Mouse (Mus musculus) v-Abl transformed pro-B cells (cell line): ENCODE results near the gene Macrod2.

ENCODE experiments used
- in situ Hi-C, 2 experiments: fragments of 400-800 bp; cut with MboI; formaldehyde crosslinking; loops; one replicate each; pipeline ENCODE4 v1.15.1; 2025; ENCODE audit not compliant: unreplicated experiment in 2 of 2

Macrod2 gene

GRCm38 (mm10) chr2:141800236-141800635 lies 1405.1 kb downstream of the Macrod2 start:
- in situ Hi-C loops = no loop called here

- in situ Hi-C loops = no loop called here
Measured at GRCm38 (mm10) chr2:141800909-141801308, 1405.8 kb downstream of the Macrod2 start.

GRCm38 (mm10) chr2:141816266-141816665 lies 1421.2 kb downstream of the Macrod2 start:
- in situ Hi-C loops = no loop called here

- in situ Hi-C loops = no loop called here
Measured at GRCm38 (mm10) chr2:141817546-141818180, 1422.6 kb downstream of the Macrod2 start.

- in situ Hi-C loops = no loop called here
Measured at GRCm38 (mm10) chr2:141820795-141821194, 1425.7 kb downstream of the Macrod2 start.

- in situ Hi-C loops = no loop called here
Measured at GRCm38 (mm10) chr2:141825606-141826495, 1430.7 kb downstream of the Macrod2 start.

- in situ Hi-C loops = no loop called here
Measured at GRCm38 (mm10) chr2:141830496-141830895, 1435.4 kb downstream of the Macrod2 start.

- in situ Hi-C loops = no loop called here
Measured at GRCm38 (mm10) chr2:141831515-141831914, 1436.4 kb downstream of the Macrod2 start.

- in situ Hi-C loops = no loop called here
Measured at GRCm38 (mm10) chr2:141834156-141834782, 1439.2 kb downstream of the Macrod2 start.

- in situ Hi-C loops = no loop called here
Measured at GRCm38 (mm10) chr2:141844408-141845175, 1449.5 kb downstream of the Macrod2 start.

- in situ Hi-C loops = no loop called here
Measured at GRCm38 (mm10) chr2:141859220-141859619, 1464.1 kb downstream of the Macrod2 start.

- in situ Hi-C loops = no loop called here
Measured at GRCm38 (mm10) chr2:141861679-141862268, 1466.7 kb downstream of the Macrod2 start.

- in situ Hi-C loops = no loop called here
Measured at GRCm38 (mm10) chr2:141862531-141863265, 1467.6 kb downstream of the Macrod2 start.

GRCm38 (mm10) chr2:141863628-141864165 lies 1468.6 kb downstream of the Macrod2 start:
- in situ Hi-C loops = no loop called here

- in situ Hi-C loops = no loop called here
Measured at GRCm38 (mm10) chr2:141870930-141871329, 1475.8 kb downstream of the Macrod2 start.

- in situ Hi-C loops = no loop called here
Measured at GRCm38 (mm10) chr2:141876155-141876851, 1481.2 kb downstream of the Macrod2 start.

- in situ Hi-C loops = no loop called here
Measured at GRCm38 (mm10) chr2:141876958-141877357, 1481.8 kb downstream of the Macrod2 start.

- in situ Hi-C loops = no loop called here
Measured at GRCm38 (mm10) chr2:141878473-141878872, 1483.4 kb downstream of the Macrod2 start.

GRCm38 (mm10) chr2:141879711-141880110 lies 1484.6 kb downstream of the Macrod2 start:
- in situ Hi-C loops = no loop called here
